Mouse (Mus musculus) right cerebral cortex, postnatal 25 days (tissue): ENCODE data around the gene Adam26b.
"Not testable (repeated sequence)": the region's sequence is repeated elsewhere in the genome, so short reads cannot be mapped to it uniquely, and the experiment has no call there.

Source experiments
- DNase-seq: peaks from one replicate; pipeline ENCODE4 v3.0.0; 2022

Adam26b gene

DNA sequence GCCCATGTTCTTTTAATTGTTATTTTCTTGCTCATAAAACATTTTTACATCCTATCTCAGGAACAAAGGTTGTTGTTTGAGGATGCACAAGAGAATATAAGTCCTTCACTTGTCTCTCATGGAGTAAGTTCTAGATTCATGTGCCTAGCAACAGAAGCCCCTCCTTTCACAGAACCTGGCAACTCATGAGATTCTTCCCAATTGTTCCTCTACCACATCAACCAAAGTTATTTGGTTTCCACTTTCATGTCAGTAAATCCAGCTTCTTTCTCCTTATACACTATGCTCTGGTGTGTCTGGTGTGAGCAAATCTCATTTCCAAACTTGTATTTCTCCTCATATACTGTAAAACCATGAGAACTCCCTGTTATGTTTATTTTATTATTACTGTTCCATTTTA, at the start of gene Adam26b:
TSS of gene Adam26b (minus strand) at position 101 of the 400 bp plus-strand sequence.
- not testable (repeated sequence) for DNase-seq

DNA sequence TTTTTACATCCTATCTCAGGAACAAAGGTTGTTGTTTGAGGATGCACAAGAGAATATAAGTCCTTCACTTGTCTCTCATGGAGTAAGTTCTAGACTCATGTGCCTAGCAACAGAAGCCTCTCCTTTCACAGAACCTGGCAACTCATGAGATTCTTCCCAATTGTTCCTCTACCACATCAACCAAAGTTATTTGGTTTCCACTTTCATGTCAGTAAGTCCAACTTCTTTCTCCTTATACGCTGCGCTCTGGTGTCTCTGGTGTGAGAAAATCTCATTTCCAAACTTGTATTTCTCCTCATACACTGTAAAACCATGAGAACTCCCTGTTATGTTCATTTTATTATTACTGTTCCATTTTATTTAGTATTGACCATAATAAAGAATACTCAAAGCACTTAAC, 48.7 kb upstream of the Adam26b start, which contains the start of gene Adam26a:
TSS of gene Adam26a (minus strand) at position 101 of the 400 bp plus-strand sequence.
- DNase-seq: not testable (repeated sequence)
